Mouse (Mus musculus) liver, postnatal 0 days (tissue): ENCODE results near the gene Preb.

Source experiments
- CTCF ChIP-seq: sonication (generic); IDR thresholded peaks from 2 replicates; pipeline ENCODE4 v1.5.1; 2016; ENCODE audit warnings: antibody characterized with exemption, low read depth
- EP300 ChIP-seq: IDR thresholded peaks from 2 replicates; pipeline ENCODE4 v1.6.1; 2016; ENCODE audit warnings: antibody characterized with exemption, low read depth, mild to moderate bottlenecking

- no peak for TF ChIP-seq CTCF
- TF ChIP-seq EP300 = no peak
These were observed 39.5 kb downstream of the Preb start for GRCm38 (mm10) chr5:30920621-30921020.
